Mouse (Mus musculus) E14TG2a.4 (cell line): ENCODE data around the gene Pramel5.
"Not testable (repeated sequence)": the region's sequence is repeated elsewhere in the genome, so short reads cannot be mapped to it uniquely, and the experiment has no call there.

Source experiments
- H3K27me3 ChIP-seq: 2 replicates; pipeline ENCODE4 v1.6.1; 2014; ENCODE audit warnings: low read length, control low read depth; ENCODE audit not compliant: insufficient read depth
- H3K36me3 ChIP-seq: 2 replicates; pipeline ENCODE4 v1.6.1; 2014; ENCODE audit warnings: low read length, control low read depth; ENCODE audit not compliant: insufficient read depth
- H3K4me1 ChIP-seq: replicated peaks from 2 replicates; pipeline ENCODE4 v1.6.1; 2014; ENCODE audit warnings: low read depth, low read length, control low read depth
- H3K4me3 ChIP-seq: replicated peaks from 2 replicates; pipeline ENCODE4 v1.5.1; 2014; ENCODE audit warnings: mild to moderate bottlenecking, low read length
- H3K9me3 ChIP-seq: 2 replicates; pipeline ENCODE4 v1.6.1; 2014; ENCODE audit warnings: low read length, control low read depth
- CTCF ChIP-seq: conservative IDR thresholded peaks from 2 replicates; pipeline ENCODE4 v1.5.1; 2014; ENCODE audit warnings: low read length
- NANOG ChIP-seq: IDR thresholded peaks from 2 replicates; pipeline ENCODE4 v1.6.1; 2014; ENCODE audit warnings: borderline replicate concordance, low read length, mixed read lengths
- POU5F1 ChIP-seq: IDR thresholded peaks from 2 replicates; pipeline ENCODE4 v1.6.1; 2014; ENCODE audit warnings: low read length, borderline replicate concordance

The Pramel5 gene

GRCm38 (mm10) chr4:144280388-144280787 lies at the start of gene Pramel5:
Gene Pramel5, minus strand, starts transcription at chr4:144280488.
- not testable (repeated sequence) for H3K36me3 ChIP-seq, H3K4me1 ChIP-seq, H3K4me3 ChIP-seq, H3K27me3 ChIP-seq, H3K9me3 ChIP-seq

- H3K27me3 ChIP-seq, result not testable (repeated sequence)
These were observed 49.7 kb upstream of the Pramel5 start, which contains the start of gene Gm13128 for GRCm38 (mm10) chr4:144329949-144330348. Gene Gm13128, plus strand, starts transcription at chr4:144330249.

DNA sequence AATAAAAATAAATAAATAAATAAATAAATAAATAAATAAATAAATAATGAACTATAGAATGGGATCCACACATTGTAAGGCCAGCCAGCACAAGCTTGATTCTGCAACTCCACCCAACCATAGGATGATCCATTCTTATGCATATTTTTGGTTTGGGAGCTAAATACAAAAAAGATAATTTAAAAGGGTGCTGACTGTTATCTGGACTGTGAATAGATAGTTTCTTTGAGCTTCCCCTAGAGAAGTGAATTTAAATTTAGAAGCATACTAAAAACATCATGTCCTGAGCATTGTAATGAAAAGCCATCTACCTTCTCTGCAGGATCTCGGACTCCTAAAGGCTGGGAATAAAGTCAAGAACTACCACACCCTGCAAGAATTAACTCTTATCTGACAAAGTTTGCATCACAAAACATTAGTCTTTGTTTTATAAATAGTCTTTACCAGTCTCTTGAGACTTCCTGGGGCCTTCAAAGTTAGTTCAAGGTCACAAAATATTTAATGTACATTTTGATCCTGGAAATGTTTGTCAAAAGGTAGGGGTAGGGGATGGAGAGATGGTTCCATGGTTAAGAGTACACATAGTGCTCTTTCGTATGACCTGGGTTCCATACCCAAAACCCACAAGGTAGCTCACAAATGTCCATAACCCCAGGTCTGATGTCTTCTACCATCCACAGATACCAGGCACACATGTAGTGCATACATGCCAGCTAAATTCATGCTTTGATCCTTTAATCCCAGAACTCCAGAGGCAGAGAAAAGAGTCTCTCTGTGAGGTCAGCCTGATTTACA lies 32.6 kb upstream of the Pramel5 start:
- H3K9me3 ChIP-seq, H3K4me1 ChIP-seq, H3K4me3 ChIP-seq, H3K27me3 ChIP-seq, H3K36me3 ChIP-seq: not testable (repeated sequence)
- TF ChIP-seq POU5F1, result peak; percentile 56; the same call in 1 of the 2 replicates
- peak; percentile 84 for TF ChIP-seq NANOG

More at GRCm38 (mm10) chr4:144329949-144330348, 49.7 kb upstream of the Pramel5 start, which contains the start of gene Gm13128:
- not testable (repeated sequence) for H3K4me1 ChIP-seq, H3K4me3 ChIP-seq, H3K36me3 ChIP-seq, H3K9me3 ChIP-seq

DNA sequence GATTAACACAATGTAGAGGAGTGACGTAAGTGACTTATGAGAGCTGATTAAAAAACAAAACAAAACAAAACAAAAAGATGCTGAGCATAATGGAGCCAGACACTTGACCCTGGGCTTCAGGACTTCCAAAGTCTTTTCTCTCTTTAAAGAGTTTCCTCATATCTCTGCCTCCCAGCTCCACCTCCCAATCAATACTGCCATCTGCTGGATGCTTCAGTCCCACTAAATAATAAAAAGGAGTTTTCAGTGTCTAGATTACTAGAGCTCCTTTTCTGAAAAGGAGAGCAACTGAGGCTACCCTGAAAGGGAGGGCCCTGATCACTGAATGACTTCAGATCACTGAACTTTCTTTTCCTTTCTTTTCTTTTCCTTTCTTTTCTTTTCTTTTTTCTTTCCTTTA lies 19.1 kb upstream of the Pramel5 start:
- not testable (repeated sequence) for H3K4me3 ChIP-seq, H3K36me3 ChIP-seq, H3K27me3 ChIP-seq, H3K9me3 ChIP-seq, H3K4me1 ChIP-seq
- peak; percentile 21 for TF ChIP-seq CTCF

DNA sequence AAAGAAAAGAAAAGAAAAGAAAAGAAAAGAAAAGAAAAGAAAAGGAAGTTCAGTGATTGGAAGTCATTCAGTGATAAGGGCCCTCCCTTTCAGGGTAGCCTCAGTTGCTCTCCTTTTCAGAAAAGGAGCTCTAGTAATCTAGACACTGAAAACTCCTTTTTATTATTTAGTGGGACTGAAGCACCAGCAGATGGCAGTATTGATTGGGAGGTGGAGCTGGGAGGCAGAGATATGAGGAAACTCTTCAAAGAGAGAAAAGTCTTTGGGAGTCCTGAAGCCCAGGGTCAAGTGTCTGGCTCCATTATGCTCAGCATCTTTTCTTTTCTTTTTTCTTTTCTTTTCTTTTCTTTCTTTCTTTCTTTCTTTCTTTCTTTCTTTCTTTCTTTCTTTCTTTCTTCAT lies 25.5 kb downstream of the Pramel5 start:
- H3K36me3 ChIP-seq, H3K4me1 ChIP-seq, H3K9me3 ChIP-seq, H3K27me3 ChIP-seq, H3K4me3 ChIP-seq: not testable (repeated sequence)
